Comparison of ENCODE assay signal across 19 mouse cellular contexts in the genomic region with DNA sequence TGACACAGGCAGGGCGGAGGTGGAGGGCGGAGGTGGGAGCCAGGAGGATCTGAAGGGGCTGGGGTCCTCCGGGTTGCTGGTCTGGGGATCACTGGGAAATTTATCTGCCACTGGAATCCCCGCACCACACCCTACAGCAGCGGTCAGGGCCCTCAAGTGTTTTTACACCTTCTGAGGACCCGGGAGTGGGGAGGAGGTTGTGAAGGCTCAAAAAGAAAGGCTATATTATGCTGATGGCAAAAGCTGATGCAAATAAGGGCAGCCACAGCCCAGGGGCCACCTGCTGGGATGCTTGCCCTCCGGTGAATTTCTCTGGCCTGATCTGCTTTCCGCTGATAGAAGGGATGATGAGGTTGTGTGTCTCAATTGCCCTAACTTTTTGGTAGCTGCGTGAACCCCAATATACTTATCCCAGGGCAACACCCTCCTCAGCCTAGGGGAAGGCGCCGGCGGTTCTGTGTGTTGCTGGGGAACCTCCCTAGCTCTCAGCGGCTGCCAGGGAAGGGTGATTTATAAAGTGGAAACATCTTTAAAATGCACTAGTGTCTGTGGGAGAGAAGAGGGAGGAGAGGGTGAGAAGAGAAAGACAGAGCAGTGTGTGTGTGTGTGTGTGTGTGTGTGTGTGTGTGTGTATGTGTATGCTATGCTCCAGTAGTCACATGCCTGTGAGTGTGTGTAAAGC. TPM values are rescaled to one million over a fixed set of nuclear protein-coding genes. Genes with fewer than 3 reads are reported as not detected.
DNase-seq lines count a peak whose midpoint lies in the region; ATAC-seq and TF ChIP-seq lines count a peak whose summit lies in the region.
"Had no signal": no experiment of that assay in that cellular context is flagged by ENCODE, and none has a peak within 500 bp of the region (broad histone marks: within the 10 kb centered on the region; RNA-seq: fewer than 3 reads in every experiment).

No protein-coding gene starts in this region.

- WGBS in heart, embryonic 15.5 days, result 9% methylated on average over 12 of the region's 13 CpGs
- WGBS in limb, embryonic 14.5 days, result 9% methylated on average over 13 of the region's 13 CpGs

- no peak for ATAC-seq in heart, embryonic 15.5 days (replicated peaks; ENCODE audit: insufficient number of reproducible peaks, insufficient read depth, low FRiP score, low read depth)
- no peak for ATAC-seq in limb, embryonic 14.5 days (ENCODE audit: low FRiP score, low read depth)
- ATAC-seq: forebrain, postnatal 0 days; intestine, postnatal 0 days had no signal

- H3K9ac ChIP-seq in heart, embryonic 15.5 days, result no peak overlapping the region
- H3K9ac ChIP-seq in limb, embryonic 14.5 days (ENCODE audit: low read depth, low read length, severe bottlenecking), result peak overlapping the region; percentile 92
- H3K9ac ChIP-seq: embryonic facial prominence, embryonic 13.5 days; forebrain, postnatal 0 days had no signal

- TF ChIP-seq POLR2A in limb, embryonic 14.5 days (IDR thresholded peaks at IDR 0.05; ENCODE audit: borderline replicate concordance, extremely low read depth, insufficient read depth, insufficient read length), result no peak

- intact Hi-C loops in heart, postnatal 36 days (cut with DNase I), result no loop called here

- no peaks in the 10 kb centered on the region for H3K36me3 ChIP-seq in heart, embryonic 15.5 days
- H3K36me3 ChIP-seq in limb, embryonic 14.5 days (ENCODE audit: control insufficient read depth, insufficient read depth, low read length), result no peaks in the 10 kb centered on the region; the same call in 1 of the 2 replicates
- H3K36me3 ChIP-seq: embryonic facial prominence, embryonic 13.5 days had no signal

- H3K4me2 ChIP-seq in heart, embryonic 15.5 days, result no peak overlapping the region
- H3K4me2 ChIP-seq in limb, embryonic 14.5 days (replicated peaks; ENCODE audit: low read depth, low read length, severe bottlenecking), result peak overlapping the region; percentile 73

- peak overlapping the region; percentile 35 for H3K4me3 ChIP-seq in heart, embryonic 15.5 days
- peak overlapping the region; percentile 59 for H3K4me3 ChIP-seq in limb, embryonic 14.5 days (replicated peaks; ENCODE audit: low read length)
- H3K4me3 ChIP-seq: embryonic facial prominence, embryonic 13.5 days; layer of hippocampus, adult 2 months had no signal

- peaks cover 29% of the 10 kb centered on the region for H3K4me1 ChIP-seq in heart, embryonic 15.5 days (replicated peaks)
- H3K4me1 ChIP-seq in limb, embryonic 14.5 days (ENCODE audit: control insufficient read depth, insufficient read depth, low read length), result peaks cover 38% of the 10 kb centered on the region

- no peak for DNase-seq in heart, postnatal 36 days
- peak; percentile 10 for DNase-seq in NIH3T3 (ENCODE audit: low read depth)
- no peak for DNase-seq in limb, embryonic 14.5 days (ENCODE audit: low spot score)
- DNase-seq in lung, postnatal 4 days, result peak; percentile 41 to 54
- no peak for DNase-seq in thymus, postnatal 36 days
- no peak for DNase-seq in gastrocnemius, adult 8-10 months (ENCODE audit: low spot score in 2 of 2)
- DNase-seq: cerebellum, adult 8-10 months; gastrocnemius, postnatal 25 days; heart, postnatal 4 days; right cerebral cortex, adult 18-20 months; thymus, postnatal 25 days had no signal

- H3K27ac ChIP-seq in heart, embryonic 15.5 days, result no peak overlapping the region
- H3K27ac ChIP-seq in limb, embryonic 14.5 days (replicated peaks; ENCODE audit: low read depth, low read length), result peak overlapping the region; percentile 93
- H3K27ac ChIP-seq: embryonic facial prominence, embryonic 13.5 days; layer of hippocampus, adult 2 months had no signal

- no peaks in the 10 kb centered on the region for H3K9me3 ChIP-seq in heart, embryonic 15.5 days (replicated peaks)
- no peaks in the 10 kb centered on the region for H3K9me3 ChIP-seq in limb, embryonic 14.5 days (ENCODE audit: control insufficient read depth, low read length)
- H3K9me3 ChIP-seq: embryonic facial prominence, embryonic 13.5 days had no signal

- peaks cover 94% of the 10 kb centered on the region for H3K27me3 ChIP-seq in heart, embryonic 15.5 days
- peaks cover 47% of the 10 kb centered on the region for H3K27me3 ChIP-seq in limb, embryonic 14.5 days (ENCODE audit: control insufficient read depth, insufficient read depth, low read length)

RNA-seq across cellular contexts. Expression of a gene that starts 4.9 kb away (rescaled TPM):
- 1.6 and 4.4 TPM in 2 replicates for polyA plus RNA-seq in heart, embryonic 15.5 days (2015; fragmentation: Nextera tagmentation; extraction: Ambion mirVana)
- total RNA-seq in heart, postnatal 36 days (2021), result not detected
- polyA plus RNA-seq in limb, embryonic 14.5 days (2012; rRNA removed), result 37.5 and 52.7 TPM in 2 replicates
- 15.5 and 20.0 TPM in 2 replicates for polyA plus RNA-seq in limb, embryonic 14.5 days (2014; fragmentation: Nextera tagmentation; extraction: Ambion mirVana)
- total RNA-seq in gastrocnemius, adult 8-10 months (2022), result 1 to 10 TPM in 2 of 4 experiments, under 1 TPM in 2; 0.89 to 1.3 (median 0.95) TPM
- total RNA-seq: megakaryocyte, adult 5-6 weeks had no signal
- polyA plus RNA-seq: intestine, postnatal 0 days had no signal

RNA-seq across cellular contexts. Expression of a gene that starts 41.0 kb away (rescaled TPM):
- not detected in 2 replicates for polyA plus RNA-seq in heart, embryonic 15.5 days (2015; fragmentation: Nextera tagmentation; extraction: Ambion mirVana)
- total RNA-seq in heart, postnatal 36 days (2021), result not detected
- polyA plus RNA-seq in limb, embryonic 14.5 days (2012; rRNA removed), result not detected in 2 replicates
- not detected in 2 replicates for polyA plus RNA-seq in limb, embryonic 14.5 days (2014; fragmentation: Nextera tagmentation; extraction: Ambion mirVana)
- not detected for total RNA-seq in gastrocnemius, adult 8-10 months (2022)
- total RNA-seq: forebrain, postnatal 0 days; gastrocnemius, postnatal 25 days; heart, postnatal 4 days; layer of hippocampus, adult 2 months; left cerebral cortex, postnatal 36 days; megakaryocyte, adult 5-6 weeks had no signal
- polyA plus RNA-seq: embryonic facial prominence, embryonic 13.5 days; forebrain, postnatal 0 days; intestine, postnatal 0 days; neural tube, embryonic 11.5 days had no signal

RNA-seq across cellular contexts. Expression of a gene that starts 58.8 kb away (rescaled TPM):
- 2.6 and 5.3 TPM in 2 replicates for polyA plus RNA-seq in heart, embryonic 15.5 days (2015; fragmentation: Nextera tagmentation; extraction: Ambion mirVana)
- total RNA-seq in heart, postnatal 36 days (2021), result 1 to 10 TPM; 6.2 to 6.9 TPM
- polyA plus RNA-seq in limb, embryonic 14.5 days (2012; rRNA removed), result 31.7 and 39.1 TPM in 2 replicates
- 6.5 and 9.3 TPM in 2 replicates for polyA plus RNA-seq in limb, embryonic 14.5 days (2014; fragmentation: Nextera tagmentation; extraction: Ambion mirVana)
- 1 to 10 TPM in 3 of 4 experiments, under 1 TPM in 1; 0.68 to 2.7 (median 1.7) TPM for total RNA-seq in gastrocnemius, adult 8-10 months (2022)

Comparison
In these comparisons a context has a peak if more than half of its experiments do, and no peak if none do; other contexts are left out.
1. DNase-seq: peak in NIH3T3 (single experiment) and lung, postnatal 4 days (2 of 2); none in heart, postnatal 36 days (0 of 2), limb, embryonic 14.5 days (single experiment), thymus, postnatal 36 days (0 of 2) and gastrocnemius, adult 8-10 months (0 of 2).